Mouse (Mus musculus): ENCODE results near the gene Islr. TPM values are rescaled to one million over a fixed set of nuclear protein-coding genes. Genes with fewer than 3 reads are reported as not detected.

The Islr gene
- polyA plus RNA-seq, 1 experiment from 2014 or later: 4.2 TPM

DNA sequence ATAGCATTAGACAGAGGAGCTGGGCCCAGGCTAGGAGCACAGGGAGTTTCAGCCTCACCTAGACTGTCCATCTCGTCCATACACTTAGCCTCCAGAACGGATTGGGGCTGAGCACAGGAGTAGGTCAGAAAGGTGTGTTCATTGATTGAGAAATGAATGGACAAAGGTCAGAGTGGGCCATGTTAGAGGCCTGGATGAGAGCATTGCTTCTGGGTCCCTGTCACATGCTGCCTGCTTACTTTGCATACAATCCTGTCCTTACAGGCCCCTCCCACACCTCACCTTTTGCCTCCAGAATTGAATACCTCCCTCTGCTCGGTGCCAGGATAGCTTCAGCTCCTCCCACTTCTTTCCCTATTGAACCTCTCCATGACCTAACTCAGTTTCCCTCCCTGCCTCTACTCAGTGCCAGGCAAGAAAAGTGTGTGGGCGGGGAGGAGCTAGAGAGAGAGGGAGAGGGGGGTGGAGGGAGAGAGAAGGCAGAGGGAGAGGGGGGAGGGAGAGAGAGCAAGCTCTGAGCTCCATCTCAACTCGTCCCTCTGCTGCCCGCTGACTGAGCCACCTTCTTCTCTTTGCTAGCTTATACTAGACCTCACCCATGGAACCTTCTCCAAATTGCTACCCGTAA is 88.0 kb downstream of the Islr start:
- Histone ChIP-seq H3K9me3 (replicated peaks) (no peaks in the 10 kb centered on the region), H3K9ac (no peak overlapping the region), H3K27ac (no peak overlapping the region), H3K36me3 (no peaks in the 10 kb centered on the region), H3K4me1 (replicated peaks) (peaks cover 11% of the 10 kb centered on the region; the same call in 1 of the 2 replicates), H3K27me3 (peaks cover 70% of the 10 kb centered on the region), H3K4me2 (no peak overlapping the region), H3K4me3 (replicated peaks) (no peak overlapping the region)
- no peak for DNase-seq
- WGBS (ENCODE audit: insufficient replicate concordance): 24% methylated on average over 7 of the region's 7 CpGs
- no peak for ATAC-seq (ENCODE audit: low read depth)

GRCm38 (mm10) chr9:58115297-58115925 is 88.7 kb downstream of the Islr start:
- ATAC-seq (ENCODE audit: low read depth): no peak
- H3K4me1 ChIP-seq (replicated peaks): peaks cover 11% of the 10 kb centered on the region; the same call in 1 of the 2 replicates
- no peaks in the 10 kb centered on the region for H3K36me3 ChIP-seq
- WGBS (ENCODE audit: insufficient replicate concordance): 17% methylated on average over 7 of the region's 7 CpGs
- H3K9me3 ChIP-seq (replicated peaks): no peaks in the 10 kb centered on the region
- DNase-seq: no peak
- no peak overlapping the region for H3K27ac ChIP-seq
- H3K9ac ChIP-seq: no peak overlapping the region
- no peak overlapping the region for H3K4me3 ChIP-seq (replicated peaks)
- H3K27me3 ChIP-seq: peaks cover 76% of the 10 kb centered on the region
- no peak overlapping the region for H3K4me2 ChIP-seq

DNA sequence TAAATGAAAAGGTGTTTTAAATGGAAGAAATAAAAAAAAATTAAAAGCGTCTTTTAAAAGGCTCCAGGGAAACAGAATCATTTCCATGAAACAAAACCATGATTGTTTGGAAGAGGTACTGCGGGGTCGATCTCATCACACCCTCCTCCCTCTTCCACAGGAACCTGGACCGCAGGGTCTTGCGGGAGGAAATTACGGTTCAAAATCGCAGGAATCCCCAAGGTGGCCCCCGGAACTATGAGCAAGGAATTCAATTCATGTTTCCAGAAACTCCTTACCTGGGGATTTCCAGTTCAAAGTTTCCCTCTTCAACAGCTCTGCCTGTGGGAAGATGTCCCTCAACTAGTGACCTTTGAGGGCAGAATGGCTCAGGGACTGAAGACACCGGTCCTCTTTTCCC is 90.1 kb downstream of the Islr start:
- H3K4me3 ChIP-seq (replicated peaks): no peak overlapping the region
- no peak overlapping the region for H3K4me2 ChIP-seq
- DNase-seq (no peak), ATAC-seq (ENCODE audit: low read depth) (no peak)
- no peak overlapping the region for H3K27ac ChIP-seq
- H3K27me3 ChIP-seq: peaks cover 77% of the 10 kb centered on the region
- H3K4me1 ChIP-seq (replicated peaks): peaks cover 11% of the 10 kb centered on the region; the same call in 1 of the 2 replicates
- no peak overlapping the region for H3K9ac ChIP-seq
- H3K36me3 ChIP-seq: no peaks in the 10 kb centered on the region
- 2% methylated on average over 9 of the region's 9 CpGs for WGBS (ENCODE audit: insufficient replicate concordance)
- no peaks in the 10 kb centered on the region for H3K9me3 ChIP-seq (replicated peaks)

GRCm38 (mm10) chr9:58113279-58113884 is 90.7 kb downstream of the Islr start:
- Histone ChIP-seq H3K9me3 (replicated peaks) (no peaks in the 10 kb centered on the region), H3K4me3 (replicated peaks) (no peak overlapping the region), H3K36me3 (no peaks in the 10 kb centered on the region), H3K9ac (no peak overlapping the region), H3K4me1 (replicated peaks) (peaks cover 11% of the 10 kb centered on the region; the same call in 1 of the 2 replicates), H3K27ac (no peak overlapping the region), H3K27me3 (peaks cover 77% of the 10 kb centered on the region), H3K4me2 (peak overlapping the region; percentile 25)
- WGBS (ENCODE audit: insufficient replicate concordance): 6% methylated on average over 22 of the region's 22 CpGs
- DNase-seq (no peak), ATAC-seq (ENCODE audit: low read depth) (no peak)

DNA sequence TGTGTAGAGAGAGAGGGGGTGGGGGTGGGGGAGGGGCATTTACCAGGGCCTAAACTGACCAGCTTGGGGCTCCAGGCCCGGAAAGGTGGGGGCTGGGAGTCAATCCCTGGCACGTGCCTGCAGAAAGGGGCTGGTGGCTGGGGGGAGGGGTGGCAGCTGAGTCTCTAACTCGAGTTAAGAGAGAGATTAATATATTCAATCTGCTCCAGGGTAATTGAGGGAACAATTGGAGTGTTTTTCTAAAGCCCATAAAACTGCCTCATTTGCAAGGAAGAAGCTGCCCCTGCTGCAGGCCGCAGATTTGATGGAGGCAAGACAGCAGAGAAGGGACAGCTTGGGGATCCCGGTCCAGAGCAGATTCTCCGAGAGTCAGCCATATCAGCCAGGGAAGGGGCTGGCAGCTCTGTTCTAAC is 91.2 kb downstream of the Islr start:
- no peak for DNase-seq
- Histone ChIP-seq H3K36me3 (no peaks in the 10 kb centered on the region), H3K9me3 (replicated peaks) (no peaks in the 10 kb centered on the region), H3K4me3 (replicated peaks) (no peak overlapping the region), H3K27ac (no peak overlapping the region), H3K4me1 (replicated peaks) (peaks cover 11% of the 10 kb centered on the region; the same call in 1 of the 2 replicates), H3K4me2 (peak overlapping the region; percentile 25; the same call in 1 of the 2 replicates), H3K9ac (no peak overlapping the region), H3K27me3 (peaks cover 72% of the 10 kb centered on the region)
- ATAC-seq (ENCODE audit: low read depth): no peak
- 10% methylated on average over 6 of the region's 6 CpGs for WGBS (ENCODE audit: insufficient replicate concordance)

DNA sequence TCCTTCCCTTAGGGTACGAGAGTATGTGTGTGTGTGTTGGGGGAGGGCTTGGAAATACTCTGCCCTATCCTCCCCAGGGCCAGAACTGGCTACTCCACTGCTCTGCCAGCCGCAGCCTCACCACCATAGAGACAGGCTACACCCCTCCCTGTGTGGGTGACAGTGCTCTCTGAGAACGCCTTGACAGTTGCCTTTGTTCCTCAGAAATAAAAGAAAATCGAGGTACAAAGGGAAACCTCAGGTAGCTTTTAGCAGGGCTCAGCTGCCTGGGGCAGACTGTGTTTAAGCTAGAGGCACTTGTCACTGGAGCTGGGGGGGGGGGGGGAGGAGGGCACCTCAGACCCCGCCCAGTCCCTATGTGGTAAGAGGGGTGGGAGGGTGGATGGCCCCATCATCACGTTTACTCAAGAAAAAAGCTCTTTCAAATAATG is 91.8 kb downstream of the Islr start:
- no peak overlapping the region for H3K9ac ChIP-seq
- H3K27me3 ChIP-seq: peaks cover 67% of the 10 kb centered on the region
- H3K27ac ChIP-seq: no peak overlapping the region
- H3K9me3 ChIP-seq (replicated peaks): no peaks in the 10 kb centered on the region
- peaks cover 11% of the 10 kb centered on the region; the same call in 1 of the 2 replicates for H3K4me1 ChIP-seq (replicated peaks)
- H3K36me3 ChIP-seq: no peaks in the 10 kb centered on the region
- no peak overlapping the region for H3K4me3 ChIP-seq (replicated peaks)
- H3K4me2 ChIP-seq: no peak overlapping the region
- no peak for ATAC-seq (ENCODE audit: low read depth)
- DNase-seq: no peak
- 17% methylated on average over 6 of the region's 6 CpGs for WGBS (ENCODE audit: insufficient replicate concordance)

DNA sequence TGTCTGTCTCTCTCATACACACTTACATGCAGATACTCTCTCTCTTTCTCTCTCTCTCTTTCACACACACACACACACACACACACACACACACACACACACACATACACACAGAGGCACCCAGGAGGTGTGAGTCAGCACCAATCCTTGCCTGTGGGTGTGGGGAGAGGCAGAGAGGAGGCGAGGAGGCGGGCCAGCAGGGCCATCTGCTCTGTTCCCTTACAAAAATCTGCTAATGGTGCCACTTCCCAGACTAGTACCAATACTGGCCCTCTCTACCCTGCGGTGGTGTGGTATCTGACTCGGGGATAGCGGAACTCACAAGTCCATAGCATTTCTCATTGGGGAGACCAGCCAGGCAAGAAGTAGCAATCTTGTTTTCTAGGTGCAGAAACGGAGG is 92.7 kb downstream of the Islr start:
- DNase-seq: no peak
- Histone ChIP-seq H3K4me3 (replicated peaks) (no peak overlapping the region), H3K27ac (no peak overlapping the region), H3K36me3 (no peaks in the 10 kb centered on the region), H3K9me3 (replicated peaks) (no peaks in the 10 kb centered on the region), H3K27me3 (peaks cover 59% of the 10 kb centered on the region), H3K4me1 (replicated peaks) (peaks cover 11% of the 10 kb centered on the region; the same call in 1 of the 2 replicates), H3K9ac (no peak overlapping the region), H3K4me2 (no peak overlapping the region)
- 41% methylated on average over 6 of the region's 6 CpGs for WGBS (ENCODE audit: insufficient replicate concordance)
- ATAC-seq (ENCODE audit: low read depth): no peak

GRCm38 (mm10) chr9:58110787-58111186 is 93.3 kb downstream of the Islr start:
- Histone ChIP-seq H3K4me3 (replicated peaks) (no peak overlapping the region), H3K9me3 (replicated peaks) (no peaks in the 10 kb centered on the region), H3K4me2 (no peak overlapping the region), H3K27me3 (peaks cover 52% of the 10 kb centered on the region), H3K36me3 (no peaks in the 10 kb centered on the region), H3K9ac (no peak overlapping the region), H3K4me1 (replicated peaks) (peaks cover 9% of the 10 kb centered on the region; the same call in 1 of the 2 replicates), H3K27ac (no peak overlapping the region)
- ATAC-seq (ENCODE audit: low read depth) (no peak), DNase-seq (no peak)
- 59% methylated on average over 5 of the region's 5 CpGs for WGBS (ENCODE audit: insufficient replicate concordance)

DNA sequence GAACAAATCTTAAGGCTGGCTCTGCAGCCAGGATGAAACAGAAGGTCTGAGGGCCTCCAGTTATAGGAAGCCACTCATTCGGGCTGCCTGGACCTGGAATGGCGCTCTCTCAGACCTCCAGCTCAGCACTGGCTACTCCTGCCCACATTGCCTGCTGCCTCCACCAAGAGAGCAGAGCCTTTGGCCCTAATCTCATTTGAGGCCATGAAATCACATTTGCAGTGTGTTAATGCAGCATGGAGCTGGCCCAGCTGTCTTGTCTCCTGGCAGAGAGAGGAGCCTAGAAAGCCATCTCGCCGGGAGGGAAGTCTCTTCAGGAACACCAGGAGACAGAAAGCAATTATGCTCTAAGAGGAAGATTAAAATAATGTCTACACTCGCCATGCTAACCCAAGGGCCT is 96.6 kb downstream of the Islr start:
- Histone ChIP-seq H3K36me3 (no peaks in the 10 kb centered on the region), H3K9me3 (replicated peaks) (no peaks in the 10 kb centered on the region), H3K4me2 (no peak overlapping the region), H3K4me1 (replicated peaks) (no peaks in the 10 kb centered on the region), H3K9ac (no peak overlapping the region), H3K4me3 (replicated peaks) (no peak overlapping the region), H3K27ac (no peak overlapping the region), H3K27me3 (peaks cover 28% of the 10 kb centered on the region)
- ATAC-seq (ENCODE audit: low read depth) (no peak), DNase-seq (no peak)
- WGBS (ENCODE audit: insufficient replicate concordance): 50% methylated on average over 5 of the region's 5 CpGs
